Mouse (Mus musculus) small intestine, adult 2 months (tissue): Measurements from ENCODE around the gene Fign.

ENCODE experiments used
- CTCF ChIP-seq: fragments of 200-500 bp; IDR thresholded peaks from 2 replicates; pipeline ENCODE4 v1.5.1; 2012; ENCODE audit warnings: low read depth, mild to moderate bottlenecking, control low read depth, inconsistent platforms, low read length, moderate library complexity, mixed read lengths; ENCODE audit not compliant: insufficient replicate concordance, insufficient read length; ENCODE audit errors: extremely low read depth
- POLR2A ChIP-seq: fragments of 200-500 bp; IDR thresholded peaks from 2 replicates; pipeline ENCODE4 v1.6.1; 2012; ENCODE audit warnings: low read depth, mild to moderate bottlenecking, control low read depth, inconsistent platforms, low read length, moderate library complexity

GRCm38 (mm10) chr2:64048142-64048541 lies 49.7 kb downstream of the Fign start:
- TF ChIP-seq CTCF (no peak), POLR2A (no peak)
